ENCODE assay signal across 8 mouse cellular contexts in the genomic region with DNA sequence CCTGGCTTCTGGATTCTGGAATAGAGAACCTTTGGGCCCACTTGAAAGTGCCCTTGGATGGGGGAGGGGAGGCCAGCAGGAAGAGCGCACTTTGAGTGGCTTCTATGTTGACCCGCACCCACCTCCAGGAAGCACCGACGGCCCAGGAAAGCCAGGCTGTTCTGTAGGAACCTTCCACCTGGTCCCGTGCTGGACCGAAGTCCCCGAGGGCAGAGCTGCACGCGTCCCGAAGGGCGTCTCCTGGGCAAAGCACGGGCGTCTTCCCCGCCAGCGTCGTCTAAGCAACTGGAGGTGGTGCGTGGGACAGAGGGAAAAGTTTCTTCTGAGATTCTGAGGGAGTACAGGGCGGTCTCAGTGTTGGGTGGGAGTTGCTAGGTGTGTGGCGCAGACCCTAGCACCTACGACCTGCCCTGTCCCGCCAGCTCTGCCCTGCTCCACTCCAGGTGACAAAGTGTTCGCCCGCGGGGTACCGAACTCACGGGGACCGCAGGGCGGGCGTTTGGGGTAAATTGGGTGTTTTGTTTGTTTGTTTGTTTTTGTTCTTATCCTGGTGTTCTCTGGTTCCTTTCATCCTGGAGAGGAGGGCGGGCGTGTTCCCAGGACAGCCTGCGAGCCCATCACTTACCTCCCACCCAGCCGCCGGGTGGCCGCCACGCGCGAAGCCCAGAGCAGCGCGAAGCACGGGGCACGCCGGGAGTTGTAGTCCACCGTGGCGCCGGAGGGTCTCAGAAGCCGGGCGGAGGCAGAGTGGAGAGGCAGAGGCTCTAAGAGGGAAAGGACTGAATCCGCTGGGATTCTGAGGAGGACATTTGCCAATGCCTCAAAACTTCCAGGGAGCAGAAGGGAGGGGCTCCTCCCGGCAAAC. TPM values are rescaled to one million over a fixed set of nuclear protein-coding genes. Genes with fewer than 3 reads are reported as not detected.
DNase-seq lines count a peak whose midpoint lies in the region; ATAC-seq and TF ChIP-seq lines count a peak whose summit lies in the region.

A gene (minus strand): TSS at position 782 of the 865 bp plus-strand sequence.

- H3K36me3 ChIP-seq in hindbrain, embryonic 15.5 days: no peaks in the 10 kb centered on the region

- no peak for TF ChIP-seq POLR2A in cortical plate, adult 2 months (IDR thresholded peaks at IDR 0.05; ENCODE audit: extremely low read depth, insufficient read depth, low read length)

- H3K27ac ChIP-seq in cortical plate, adult 2 months (ENCODE audit: insufficient read depth, low read length): no peak within 1 kb of the TSS
- no peak within 1 kb of the TSS for H3K27ac ChIP-seq in hindbrain, embryonic 15.5 days (replicated peaks)

- peak within 1 kb of the TSS; percentile 41 for H3K9ac ChIP-seq in hindbrain, embryonic 15.5 days

- peak within 1 kb of the TSS; percentile 57 for H3K4me3 ChIP-seq in cortical plate, adult 2 months (ENCODE audit: insufficient read depth, low read length)
- peak within 1 kb of the TSS; percentile 52 for H3K4me3 ChIP-seq in hindbrain, embryonic 15.5 days

- intact Hi-C loops in left cerebral cortex, postnatal 4 days (cut with DNase I): no loop called here

- 0 out of 2 replicates have a peak, but pooled peaks cover 5% of the 10 kb centered on the region for H3K27me3 ChIP-seq in hindbrain, embryonic 15.5 days

- DNase-seq in WW6 (ENCODE audit: low read depth, low spot score): peak; percentile 28
- DNase-seq in gastrocnemius, postnatal 10 days: peak; percentile 73
- peak; percentile 82 for DNase-seq in left cerebral cortex, postnatal 4 days
- DNase-seq in right cerebral cortex, postnatal 25 days: peak; percentile 54
- DNase-seq in natural killer cell, adult 2 months (ENCODE audit: low spot score in 2 of 2): no peak

- no peaks in the 10 kb centered on the region for H3K9me3 ChIP-seq in hindbrain, embryonic 15.5 days

- H3K4me1 ChIP-seq in cortical plate, adult 2 months (ENCODE audit: control insufficient read depth, insufficient read depth, low read length): peaks cover 3% of the 10 kb centered on the region; the same call in 1 of the 2 replicates
- peaks cover 15% of the 10 kb centered on the region for H3K4me1 ChIP-seq in hindbrain, embryonic 15.5 days (replicated peaks)

- WGBS in hindbrain, embryonic 15.5 days: 3% methylated on average over 50 of the region's 50 CpGs

- ATAC-seq in hindbrain, embryonic 15.5 days (ENCODE audit: low FRiP score, low read depth): peak; percentile 92
- ATAC-seq in megakaryocyte progenitor cell, adult 5-6 weeks (replicated peaks; ENCODE audit: poor library complexity): peak; percentile 26

- peak within 1 kb of the TSS; percentile 88 for H3K4me2 ChIP-seq in hindbrain, embryonic 15.5 days

- TF ChIP-seq CTCF in cortical plate, adult 2 months (IDR thresholded peaks at IDR 0.05; ENCODE audit: extremely low read depth, insufficient read depth, low read length): no peak

RNA-seq across cellular contexts. Expression of the gene that starts here (rescaled TPM):
- polyA plus RNA-seq in cortical plate, adult 2 months (2012; rRNA removed): 0.42 and 0.54 TPM in 2 replicates
- under 1 TPM; 0.66 to 0.77 TPM for total RNA-seq in gastrocnemius, postnatal 10 days (2021)
- 0.30 and 0.72 TPM in 2 replicates for polyA plus RNA-seq in hindbrain, embryonic 15.5 days (2015; fragmentation: Nextera tagmentation; extraction: Ambion mirVana)
- total RNA-seq in left cerebral cortex, postnatal 4 days (2021): under 1 TPM in 1 of 2 experiments, not detected in 1; 0.48 TPM
- 1.1 and 1.2 TPM in 2 replicates for total RNA-seq in megakaryocyte progenitor cell, adult 5-6 weeks (2015)
- total RNA-seq in megakaryocyte progenitor cell, adult 5-6 weeks (2017): 0.96 and 1.5 TPM in 2 replicates

Comparison
In these comparisons a context has a peak if more than half of its experiments do, and no peak if none do; other contexts are left out.
1. Peak in DNase-seq in gastrocnemius, postnatal 10 days; RNA of the gene not detected or under 1 TPM.
2. Peak in ATAC-seq, H3K4me3 ChIP-seq, H3K9ac ChIP-seq and H3K4me2 ChIP-seq in hindbrain, embryonic 15.5 days; RNA of the gene not detected or under 1 TPM.
3. Peak in DNase-seq in left cerebral cortex, postnatal 4 days; RNA of the gene not detected or under 1 TPM.
4. DNase-seq: peak in WW6 (single experiment) and right cerebral cortex, postnatal 25 days (single experiment); none in natural killer cell, adult 2 months (0 of 2).